Mouse (Mus musculus): ENCODE measurements around the gene Mlec. TPM values are rescaled to one million over a fixed set of nuclear protein-coding genes. Genes with fewer than 3 reads are reported as not detected.

The Mlec gene
- polyA plus RNA-seq (2012; ENCODE audit: insufficient read depth, insufficient read length, missing spikeins), result 54.3 and 60.3 TPM in 2 replicates

- TF ChIP-seq POLR2A (IDR thresholded peaks at IDR 0.05; ENCODE audit: borderline replicate concordance, low read depth, low read length) (no peak), CTCF (IDR thresholded peaks at IDR 0.05; ENCODE audit: low read depth, low read length) (no peak)
- H3K4me1 ChIP-seq (ENCODE audit: control insufficient read depth, insufficient read depth, low read length), result peaks cover 31% of the 10 kb centered on the region
- peak within 1 kb of the TSS; percentile 93 for H3K27ac ChIP-seq (ENCODE audit: insufficient read depth, low read depth, low read length)
- peak within 1 kb of the TSS; percentile 92 for H3K4me3 ChIP-seq (ENCODE audit: insufficient read depth, low read length)
Measured at GRCm38 (mm10) chr5:115158040-115158983, at the start of gene Mlec. Gene Mlec (minus strand): TSS chr5:115158179.

- Histone ChIP-seq H3K27ac (ENCODE audit: insufficient read depth, low read depth, low read length) (no peak overlapping the region), H3K4me1 (ENCODE audit: control insufficient read depth, insufficient read depth, low read length) (0 out of 2 replicates have a peak, but pooled peaks cover 4% of the 10 kb centered on the region), H3K4me3 (ENCODE audit: insufficient read depth, low read length) (no peak overlapping the region)
- TF ChIP-seq CTCF (IDR thresholded peaks at IDR 0.05; ENCODE audit: low read depth, low read length) (peak; percentile 37; the same call in 1 of the 2 replicates), POLR2A (IDR thresholded peaks at IDR 0.05; ENCODE audit: borderline replicate concordance, low read depth, low read length) (no peak)
Measured at GRCm38 (mm10) chr5:115207244-115207643, 49.3 kb upstream of the Mlec start.

GRCm38 (mm10) chr5:115204562-115205311 lies 46.8 kb upstream of the Mlec start:
- TF ChIP-seq POLR2A (IDR thresholded peaks at IDR 0.05; ENCODE audit: borderline replicate concordance, low read depth, low read length), result no peak
- no peak for TF ChIP-seq CTCF (IDR thresholded peaks at IDR 0.05; ENCODE audit: low read depth, low read length)
- Histone ChIP-seq H3K4me3 (ENCODE audit: insufficient read depth, low read length) (peak overlapping the region; percentile 18; the same call in 1 of the 2 replicates), H3K4me1 (ENCODE audit: control insufficient read depth, insufficient read depth, low read length) (0 out of 2 replicates have a peak, but pooled peaks cover 4% of the 10 kb centered on the region), H3K27ac (ENCODE audit: insufficient read depth, low read depth, low read length) (no peak overlapping the region)

GRCm38 (mm10) chr5:115203735-115204561 lies 46.0 kb upstream of the Mlec start:
- no peak overlapping the region for H3K4me3 ChIP-seq (ENCODE audit: insufficient read depth, low read length)
- no peak for TF ChIP-seq CTCF (IDR thresholded peaks at IDR 0.05; ENCODE audit: low read depth, low read length)
- TF ChIP-seq POLR2A (IDR thresholded peaks at IDR 0.05; ENCODE audit: borderline replicate concordance, low read depth, low read length), result no peak
- no peak overlapping the region for H3K27ac ChIP-seq (ENCODE audit: insufficient read depth, low read depth, low read length)
- 0 out of 2 replicates have a peak, but pooled peaks cover 4% of the 10 kb centered on the region for H3K4me1 ChIP-seq (ENCODE audit: control insufficient read depth, insufficient read depth, low read length)

- H3K4me3 ChIP-seq (ENCODE audit: insufficient read depth, low read length), result no peak overlapping the region
- no peak overlapping the region for H3K27ac ChIP-seq (ENCODE audit: insufficient read depth, low read depth, low read length)
- TF ChIP-seq POLR2A (IDR thresholded peaks at IDR 0.05; ENCODE audit: borderline replicate concordance, low read depth, low read length) (no peak), CTCF (IDR thresholded peaks at IDR 0.05; ENCODE audit: low read depth, low read length) (no peak)
- no peaks in the 10 kb centered on the region for H3K4me1 ChIP-seq (ENCODE audit: control insufficient read depth, insufficient read depth, low read length)
Measured at GRCm38 (mm10) chr5:115194626-115195221, 36.7 kb upstream of the Mlec start.

- Histone ChIP-seq H3K27ac (ENCODE audit: insufficient read depth, low read depth, low read length) (no peak within 1 kb of the TSS), H3K4me1 (ENCODE audit: control insufficient read depth, insufficient read depth, low read length) (no peaks in the 10 kb centered on the region), H3K4me3 (ENCODE audit: insufficient read depth, low read length) (peak within 1 kb of the TSS; percentile 8; the same call in 1 of the 2 replicates)
- no peak for TF ChIP-seq POLR2A (IDR thresholded peaks at IDR 0.05; ENCODE audit: borderline replicate concordance, low read depth, low read length)
- no peak for TF ChIP-seq CTCF (IDR thresholded peaks at IDR 0.05; ENCODE audit: low read depth, low read length)
Measured at GRCm38 (mm10) chr5:115193669-115194625, 36.0 kb upstream of the Mlec start, which contains the start of gene Cabp1. Gene Cabp1 (minus strand): TSS chr5:115194381.

GRCm38 (mm10) chr5:115193226-115193625 lies 35.2 kb upstream of the Mlec start:
- no peak overlapping the region for H3K4me3 ChIP-seq (ENCODE audit: insufficient read depth, low read length)
- TF ChIP-seq POLR2A (IDR thresholded peaks at IDR 0.05; ENCODE audit: borderline replicate concordance, low read depth, low read length), result no peak
- TF ChIP-seq CTCF (IDR thresholded peaks at IDR 0.05; ENCODE audit: low read depth, low read length), result no peak
- no peaks in the 10 kb centered on the region for H3K4me1 ChIP-seq (ENCODE audit: control insufficient read depth, insufficient read depth, low read length)
- H3K27ac ChIP-seq (ENCODE audit: insufficient read depth, low read depth, low read length), result no peak overlapping the region

- H3K27ac ChIP-seq (ENCODE audit: insufficient read depth, low read depth, low read length), result no peak overlapping the region
- TF ChIP-seq CTCF (IDR thresholded peaks at IDR 0.05; ENCODE audit: low read depth, low read length) (no peak), POLR2A (IDR thresholded peaks at IDR 0.05; ENCODE audit: borderline replicate concordance, low read depth, low read length) (no peak)
- no peak overlapping the region for H3K4me3 ChIP-seq (ENCODE audit: insufficient read depth, low read length)
- H3K4me1 ChIP-seq (ENCODE audit: control insufficient read depth, insufficient read depth, low read length), result no peaks in the 10 kb centered on the region
Measured at GRCm38 (mm10) chr5:115192828-115193195, 34.8 kb upstream of the Mlec start.

Measured in bone marrow macrophage, adult 2 months (primary cell).